Mouse (Mus musculus) heart, embryonic 10.5 days (tissue): ENCODE measurements around the gene Akna. TPM values are rescaled to one million over a fixed set of nuclear protein-coding genes. Genes with fewer than 3 reads are reported as not detected.

Source experiments
- DNase-seq: peaks from one replicate; pipeline ENCODE4 v3.0.0-alpha.2; 2017; ENCODE audit warnings: low spot score
- H3K27ac ChIP-seq: fragments of 300-500 bp; sonication (generic); 2 replicates; pipeline ENCODE4 v1.5.1; 2016; ENCODE audit warnings: mild to moderate bottlenecking
- H3K27me3 ChIP-seq: fragments of 300-500 bp; sonication (generic); 2 replicates; pipeline ENCODE4 v1.6.1; 2016; ENCODE audit warnings: mild to moderate bottlenecking; ENCODE audit not compliant: poor library complexity, insufficient read depth, severe bottlenecking
- H3K36me3 ChIP-seq: fragments of 300-500 bp; sonication (generic); 2 replicates; pipeline ENCODE4 v1.6.1; 2016; ENCODE audit warnings: mild to moderate bottlenecking, moderate library complexity
- H3K4me1 ChIP-seq: fragments of 300-500 bp; sonication (generic); 2 replicates; pipeline ENCODE4 v1.6.1; 2016; ENCODE audit warnings: mild to moderate bottlenecking
- H3K4me3 ChIP-seq: fragments of 300-500 bp; sonication (generic); 2 replicates; pipeline ENCODE4 v1.5.1; 2016; ENCODE audit warnings: mild to moderate bottlenecking, moderate library complexity
- H3K9me3 ChIP-seq: fragments of 300-500 bp; sonication (generic); 2 replicates; pipeline ENCODE4 v1.6.1; 2016; ENCODE audit warnings: mild to moderate bottlenecking, moderate library complexity
- WGBS: fragments of 180-500 bp; shearing (Covaris S2); methylation state at CpG from one replicate; pipeline ENCODE4 v1.1.7; 2016; 5-methylcytosine and 5-hydroxymethylcytosine counted together
- polyA plus RNA-seq: library from polyadenylated mRNA; unstranded; fragments of >200 nt; fragmentation: Nextera tagmentation; extraction: Ambion mirVana; gene quantifications from 2 replicates; pipeline ENCODE4 v1.2.1, GENCODE M21; 2016

Gene Akna
- polyA plus RNA-seq, 1 experiment from 2014 or later: 9.0 TPM

GRCm38 (mm10) chr4:63389887-63390528, 13.1 kb downstream of the Akna start:
- DNase-seq: no peak
- no peaks in the 10 kb centered on the region for H3K27me3 ChIP-seq
- no peak overlapping the region for H3K4me3 ChIP-seq
- peaks cover 25% of the 10 kb centered on the region for H3K36me3 ChIP-seq
- H3K27ac ChIP-seq: peak overlapping the region; percentile 22; the same call in 1 of the 2 replicates
- H3K4me1 ChIP-seq: peaks cover 25% of the 10 kb centered on the region
- 59% methylated on average over 11 of the region's 11 CpGs for WGBS
- H3K9me3 ChIP-seq: no peaks in the 10 kb centered on the region

GRCm38 (mm10) chr4:63389121-63389886, 13.8 kb downstream of the Akna start:
- Histone ChIP-seq H3K4me1 (peaks cover 25% of the 10 kb centered on the region), H3K36me3 (peaks cover 18% of the 10 kb centered on the region), H3K27me3 (no peaks in the 10 kb centered on the region), H3K27ac (no peak overlapping the region), H3K9me3 (no peaks in the 10 kb centered on the region), H3K4me3 (no peak overlapping the region)
- no peak for DNase-seq
- WGBS: 40% methylated on average over 8 of the region's 8 CpGs

- Histone ChIP-seq H3K27ac (no peak overlapping the region), H3K27me3 (no peaks in the 10 kb centered on the region), H3K36me3 (peaks cover 20% of the 10 kb centered on the region; the same call in 1 of the 2 replicates), H3K9me3 (no peaks in the 10 kb centered on the region), H3K4me1 (peaks cover 21% of the 10 kb centered on the region), H3K4me3 (no peak overlapping the region)
- 71% methylated on average over 6 of the region's 6 CpGs for WGBS
- no peak for DNase-seq
These were observed 15.1 kb downstream of the Akna start for GRCm38 (mm10) chr4:63388029-63388428.

- Histone ChIP-seq H3K4me3 (no peak overlapping the region), H3K4me1 (peaks cover 11% of the 10 kb centered on the region), H3K27ac (no peak overlapping the region), H3K27me3 (no peaks in the 10 kb centered on the region), H3K36me3 (peaks cover 38% of the 10 kb centered on the region), H3K9me3 (no peaks in the 10 kb centered on the region)
- 90% methylated on average over 11 of the region's 11 CpGs for whole genome bisulfite sequencing
- no peak for DNase-seq
These were observed 17.4 kb downstream of the Akna start for GRCm38 (mm10) chr4:63385784-63386183.

- DNase-seq: no peak
- Histone ChIP-seq H3K9me3 (no peaks in the 10 kb centered on the region), H3K27ac (no peak overlapping the region), H3K36me3 (peaks cover 37% of the 10 kb centered on the region), H3K4me1 (peaks cover 11% of the 10 kb centered on the region), H3K27me3 (no peaks in the 10 kb centered on the region), H3K4me3 (no peak overlapping the region)
- WGBS: 84% methylated on average over 3 of the region's 3 CpGs
These were observed 17.9 kb downstream of the Akna start for GRCm38 (mm10) chr4:63385253-63385652.

GRCm38 (mm10) chr4:63384262-63384661, 18.9 kb downstream of the Akna start:
- Histone ChIP-seq H3K27ac (no peak overlapping the region), H3K36me3 (peaks cover 43% of the 10 kb centered on the region), H3K4me1 (peaks cover 4% of the 10 kb centered on the region), H3K4me3 (no peak overlapping the region), H3K9me3 (no peaks in the 10 kb centered on the region), H3K27me3 (no peaks in the 10 kb centered on the region)
- 89% methylated on average over 4 of the region's 4 CpGs for WGBS
- DNase-seq: no peak

GRCm38 (mm10) chr4:63383474-63383873, 19.7 kb downstream of the Akna start:
- Histone ChIP-seq H3K4me3 (no peak overlapping the region), H3K9me3 (no peaks in the 10 kb centered on the region), H3K27me3 (no peaks in the 10 kb centered on the region), H3K4me1 (no peaks in the 10 kb centered on the region), H3K36me3 (peaks cover 43% of the 10 kb centered on the region), H3K27ac (no peak overlapping the region)
- DNase-seq: no peak
- 89% methylated on average over 12 of the region's 12 CpGs for WGBS

- no peaks in the 10 kb centered on the region for H3K4me1 ChIP-seq
- 72% methylated on average over 4 of the region's 4 CpGs for WGBS
- DNase-seq: no peak
- H3K27ac ChIP-seq: no peak overlapping the region
- H3K27me3 ChIP-seq: no peaks in the 10 kb centered on the region
- no peaks in the 10 kb centered on the region for H3K9me3 ChIP-seq
- H3K36me3 ChIP-seq: peaks cover 43% of the 10 kb centered on the region
- no peak overlapping the region for H3K4me3 ChIP-seq
These were observed 20.3 kb downstream of the Akna start for GRCm38 (mm10) chr4:63382676-63383369.

- H3K36me3 ChIP-seq: peaks cover 54% of the 10 kb centered on the region
- H3K27ac ChIP-seq: no peak overlapping the region
- 0 out of 2 replicates have a peak, but pooled peaks cover 7% of the 10 kb centered on the region for H3K27me3 ChIP-seq
- no peaks in the 10 kb centered on the region for H3K9me3 ChIP-seq
- no peak overlapping the region for H3K4me3 ChIP-seq
- no peak for DNase-seq
- WGBS: 67% methylated on average over 7 of the region's 7 CpGs
- H3K4me1 ChIP-seq: 0 out of 2 replicates have a peak, but pooled peaks cover 3% of the 10 kb centered on the region
These were observed 25.7 kb downstream of the Akna start for GRCm38 (mm10) chr4:63377483-63377882.

- H3K27ac ChIP-seq: no peak overlapping the region
- H3K4me1 ChIP-seq: 0 out of 2 replicates have a peak, but pooled peaks cover 3% of the 10 kb centered on the region
- WGBS: 78% methylated on average over 1 of the region's 1 CpGs
- DNase-seq: no peak
- 0 out of 2 replicates have a peak, but pooled peaks cover 7% of the 10 kb centered on the region for H3K27me3 ChIP-seq
- H3K36me3 ChIP-seq: peaks cover 41% of the 10 kb centered on the region
- no peak overlapping the region for H3K4me3 ChIP-seq
- H3K9me3 ChIP-seq: no peaks in the 10 kb centered on the region
These were observed 27.8 kb downstream of the Akna start for GRCm38 (mm10) chr4:63375367-63375766.

GRCm38 (mm10) chr4:63374331-63374730, 28.8 kb downstream of the Akna start:
- no peak for DNase-seq
- H3K27ac ChIP-seq: no peak overlapping the region
- H3K4me1 ChIP-seq: 0 out of 2 replicates have a peak, but pooled peaks cover 3% of the 10 kb centered on the region
- H3K4me3 ChIP-seq: no peak overlapping the region
- H3K9me3 ChIP-seq: no peaks in the 10 kb centered on the region
- H3K27me3 ChIP-seq: 0 out of 2 replicates have a peak, but pooled peaks cover 7% of the 10 kb centered on the region
- 57% methylated on average over 12 of the region's 12 CpGs for WGBS
- peaks cover 43% of the 10 kb centered on the region for H3K36me3 ChIP-seq

- 0 out of 2 replicates have a peak, but pooled peaks cover 3% of the 10 kb centered on the region for H3K4me1 ChIP-seq
- no peak overlapping the region for H3K27ac ChIP-seq
- peaks cover 49% of the 10 kb centered on the region for H3K36me3 ChIP-seq
- 84% methylated on average over 8 of the region's 8 CpGs for WGBS
- H3K27me3 ChIP-seq: 0 out of 2 replicates have a peak, but pooled peaks cover 7% of the 10 kb centered on the region
- no peaks in the 10 kb centered on the region for H3K9me3 ChIP-seq
- H3K4me3 ChIP-seq: no peak overlapping the region
- DNase-seq: no peak
These were observed 29.8 kb downstream of the Akna start for GRCm38 (mm10) chr4:63373404-63373803.

- Histone ChIP-seq H3K9me3 (no peaks in the 10 kb centered on the region), H3K27me3 (peaks cover 7% of the 10 kb centered on the region; the same call in 1 of the 2 replicates), H3K4me1 (0 out of 2 replicates have a peak, but pooled peaks cover 3% of the 10 kb centered on the region), H3K4me3 (no peak overlapping the region), H3K27ac (no peak overlapping the region), H3K36me3 (peaks cover 49% of the 10 kb centered on the region)
- WGBS: 58% methylated on average over 3 of the region's 3 CpGs
- DNase-seq: no peak
These were observed 31.3 kb downstream of the Akna start for GRCm38 (mm10) chr4:63371890-63372289.
